Comparison of ENCODE assay signal across 22 mouse cellular contexts in the genomic region with DNA sequence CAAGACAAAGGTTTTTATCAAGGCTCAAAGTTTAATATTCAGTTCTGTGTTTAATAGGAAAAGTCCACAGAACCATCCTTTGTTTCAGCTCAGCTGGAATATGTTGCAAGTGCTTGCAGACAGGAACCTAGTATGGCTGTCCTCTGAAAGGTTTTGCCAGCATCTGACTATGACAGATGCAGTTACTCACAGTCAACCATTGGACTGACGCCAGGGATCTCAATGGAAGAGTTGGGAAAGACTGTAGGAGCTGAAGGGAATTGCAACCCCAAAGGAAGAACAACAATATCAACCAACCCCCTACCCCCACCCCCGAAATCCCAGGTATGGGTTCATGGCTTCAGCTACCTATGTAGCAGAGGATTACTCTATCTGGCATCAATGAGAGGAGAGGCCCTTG. TPM values are rescaled to one million over a fixed set of nuclear protein-coding genes. Genes with fewer than 3 reads are reported as not detected.
DNase-seq lines count a peak whose midpoint lies in the region; ATAC-seq and TF ChIP-seq lines count a peak whose summit lies in the region.
"Had no signal": no experiment of that assay in that cellular context is flagged by ENCODE, and none has a peak within 500 bp of the region (broad histone marks: within the 10 kb centered on the region; RNA-seq: fewer than 3 reads in every experiment).

No protein-coding gene starts in this region.

- no peaks in the 10 kb centered on the region for H3K27me3 ChIP-seq in embryonic facial prominence, embryonic 14.5 days (replicated peaks; ENCODE audit: control insufficient read depth, insufficient read depth, low read length)
- no peaks in the 10 kb centered on the region for H3K27me3 ChIP-seq in embryonic facial prominence, embryonic 10.5 days (replicated peaks; ENCODE audit: low read depth, poor library complexity, severe bottlenecking)
- H3K27me3 ChIP-seq in kidney, embryonic 14.5 days (ENCODE audit: control insufficient read depth, insufficient read depth, low read length) = no peaks in the 10 kb centered on the region
- no peaks in the 10 kb centered on the region for H3K27me3 ChIP-seq in kidney, adult 2 months (replicated peaks; ENCODE audit: control insufficient read depth, insufficient read depth, low read length)
- no peaks in the 10 kb centered on the region for H3K27me3 ChIP-seq in stomach, postnatal 0 days (ENCODE audit: control insufficient read depth, insufficient read depth, low read length)
- H3K27me3 ChIP-seq: heart, embryonic 15.5 days; neural tube, embryonic 13.5 days had no signal

- H3K9ac ChIP-seq in embryonic facial prominence, embryonic 14.5 days (ENCODE audit: low read depth, low read length) = no peak overlapping the region
- H3K9ac ChIP-seq in kidney, embryonic 14.5 days (ENCODE audit: low read depth, low read length) = no peak overlapping the region
- H3K9ac ChIP-seq in stomach, postnatal 0 days (ENCODE audit: low read length) = no peak overlapping the region
- H3K9ac ChIP-seq: heart, embryonic 15.5 days; liver, postnatal 0 days; neural tube, embryonic 13.5 days had no signal

- TF ChIP-seq CTCF in kidney, adult 2 months (conservative IDR thresholded peaks at IDR 0.05; ENCODE audit: insufficient read depth, insufficient read length, low read depth, low read length) = no peak
- no peak for TF ChIP-seq CTCF in stomach, postnatal 0 days (IDR thresholded peaks at IDR 0.05; ENCODE audit: low read depth)

- ATAC-seq in embryonic facial prominence, embryonic 14.5 days (ENCODE audit: low read depth) = no peak
- peak; percentile 8; the same call in 1 of the 2 replicates for ATAC-seq in kidney, embryonic 14.5 days (ENCODE audit: low FRiP score, low TSS enrichment)
- no peak for ATAC-seq in stomach, postnatal 0 days (ENCODE audit: low FRiP score, low TSS enrichment)
- ATAC-seq: forebrain, embryonic 16.5 days; hindbrain, embryonic 16.5 days; liver, postnatal 0 days had no signal

- 0 out of 2 replicates have a peak, but pooled peaks cover 3% of the 10 kb centered on the region for H3K4me1 ChIP-seq in embryonic facial prominence, embryonic 14.5 days (ENCODE audit: control insufficient read depth, insufficient read depth, low read length)
- H3K4me1 ChIP-seq in embryonic facial prominence, embryonic 10.5 days = peaks cover 5% of the 10 kb centered on the region
- 0 out of 2 replicates have a peak, but pooled peaks cover 2% of the 10 kb centered on the region for H3K4me1 ChIP-seq in kidney, embryonic 14.5 days (ENCODE audit: control insufficient read depth, insufficient read depth, low read length)
- H3K4me1 ChIP-seq in kidney, adult 2 months (ENCODE audit: control insufficient read depth, insufficient read depth, low read length) = peaks cover 3% of the 10 kb centered on the region; the same call in 1 of the 2 replicates
- no peaks in the 10 kb centered on the region for H3K4me1 ChIP-seq in stomach, postnatal 0 days (replicated peaks; ENCODE audit: control insufficient read depth, insufficient read depth)
- H3K4me1 ChIP-seq: heart, embryonic 15.5 days; neural tube, embryonic 13.5 days had no signal

- H3K4me2 ChIP-seq in embryonic facial prominence, embryonic 14.5 days (ENCODE audit: low read depth, low read length) = no peak overlapping the region
- H3K4me2 ChIP-seq in kidney, embryonic 14.5 days (replicated peaks; ENCODE audit: low read depth, low read length) = no peak overlapping the region
- no peak overlapping the region for H3K4me2 ChIP-seq in stomach, postnatal 0 days (replicated peaks; ENCODE audit: low read depth)
- H3K4me2 ChIP-seq: heart, embryonic 15.5 days; neural tube, embryonic 13.5 days had no signal

- peak; percentile 14 for DNase-seq in embryonic facial prominence, embryonic 14.5 days (ENCODE audit: low spot score)
- DNase-seq in embryonic facial prominence, embryonic 10.5 days (ENCODE audit: low spot score) = no peak
- no peak for DNase-seq in kidney, adult 2 months
- peak; percentile 9 for DNase-seq in lung, postnatal 10 days
- DNase-seq in lung, adult 18-20 months = no peak
- DNase-seq in lung, postnatal 14 days = peak; percentile 16
- no peak for DNase-seq in stomach, postnatal 0 days (ENCODE audit: low spot score)
- DNase-seq: cerebellum, adult 9-11 months; embryo, embryonic 11 days; kidney, adult 11 months; liver; liver, postnatal 0 days; right cerebral cortex, postnatal 25 days had no signal

- TF ChIP-seq EP300 in stomach, postnatal 0 days (optimal IDR thresholded peaks at IDR 0.05) = no peak

- no peak overlapping the region for H3K4me3 ChIP-seq in embryonic facial prominence, embryonic 14.5 days (ENCODE audit: low read depth, low read length)
- no peak overlapping the region for H3K4me3 ChIP-seq in embryonic facial prominence, embryonic 10.5 days
- no peak overlapping the region for H3K4me3 ChIP-seq in kidney, embryonic 14.5 days (ENCODE audit: low read length)
- H3K4me3 ChIP-seq in kidney, adult 2 months (ENCODE audit: insufficient read depth, low read depth, low read length) = no peak overlapping the region
- no peak overlapping the region for H3K4me3 ChIP-seq in stomach, postnatal 0 days (ENCODE audit: low read depth, low read length)
- H3K4me3 ChIP-seq: heart, embryonic 15.5 days; midbrain, embryonic 10.5 days; neural tube, embryonic 13.5 days had no signal

- H3K27ac ChIP-seq in embryonic facial prominence, embryonic 14.5 days (replicated peaks; ENCODE audit: low read depth, low read length) = no peak overlapping the region
- H3K27ac ChIP-seq in embryonic facial prominence, embryonic 10.5 days (replicated peaks) = no peak overlapping the region
- no peak overlapping the region for H3K27ac ChIP-seq in kidney, embryonic 14.5 days (ENCODE audit: low read depth, low read length)
- no peak overlapping the region for H3K27ac ChIP-seq in kidney, adult 2 months (ENCODE audit: insufficient read depth, low read depth, low read length)
- H3K27ac ChIP-seq in stomach, postnatal 0 days (replicated peaks) = no peak overlapping the region
- H3K27ac ChIP-seq: heart, embryonic 15.5 days; midbrain, embryonic 10.5 days; neural tube, embryonic 13.5 days had no signal

- TF ChIP-seq POLR2A in kidney, adult 2 months (IDR thresholded peaks at IDR 0.05; ENCODE audit: low read depth, low read length) = no peak

- H3K36me3 ChIP-seq in embryonic facial prominence, embryonic 14.5 days (ENCODE audit: control insufficient read depth, insufficient read depth, low read length) = no peaks in the 10 kb centered on the region
- no peaks in the 10 kb centered on the region for H3K36me3 ChIP-seq in embryonic facial prominence, embryonic 10.5 days (replicated peaks)
- H3K36me3 ChIP-seq in kidney, embryonic 14.5 days (ENCODE audit: control insufficient read depth, insufficient read depth, low read length) = no peaks in the 10 kb centered on the region
- H3K36me3 ChIP-seq in kidney, adult 2 months (ENCODE audit: control insufficient read depth, insufficient read depth, low read length) = no peaks in the 10 kb centered on the region
- H3K36me3 ChIP-seq in stomach, postnatal 0 days (ENCODE audit: control insufficient read depth, insufficient read depth, low read length) = no peaks in the 10 kb centered on the region
- H3K36me3 ChIP-seq: heart, embryonic 15.5 days; midbrain, embryonic 10.5 days; neural tube, embryonic 13.5 days had no signal

- 87% methylated on average over 2 of the region's 2 CpGs for WGBS in embryonic facial prominence, embryonic 14.5 days
- 90% methylated on average over 2 of the region's 2 CpGs for WGBS in embryonic facial prominence, embryonic 10.5 days
- 83% methylated on average over 2 of the region's 2 CpGs for WGBS in kidney, embryonic 14.5 days
- 82% methylated on average over 2 of the region's 2 CpGs for WGBS in kidney, adult 2 months
- WGBS in stomach, postnatal 0 days = 73% methylated on average over 2 of the region's 2 CpGs

- H3K9me3 ChIP-seq in embryonic facial prominence, embryonic 14.5 days (ENCODE audit: control insufficient read depth, low read length) = no peaks in the 10 kb centered on the region
- no peaks in the 10 kb centered on the region for H3K9me3 ChIP-seq in embryonic facial prominence, embryonic 10.5 days
- H3K9me3 ChIP-seq in kidney, embryonic 14.5 days (ENCODE audit: control insufficient read depth, low read length) = no peaks in the 10 kb centered on the region
- 0 out of 2 replicates have a peak, but pooled peaks cover 2% of the 10 kb centered on the region for H3K9me3 ChIP-seq in stomach, postnatal 0 days (ENCODE audit: control insufficient read depth, low read length)
- H3K9me3 ChIP-seq: heart, embryonic 15.5 days; midbrain, embryonic 10.5 days; neural tube, embryonic 13.5 days had no signal

RNA-seq across cellular contexts. Expression of gene Speer4f2, which starts 44.2 kb away (rescaled TPM):
- not detected in 2 replicates for polyA plus RNA-seq in embryonic facial prominence, embryonic 14.5 days (2014; fragmentation: Nextera tagmentation; extraction: Ambion mirVana)
- polyA plus RNA-seq in embryonic facial prominence, embryonic 10.5 days (2016; fragmentation: Nextera tagmentation; extraction: Ambion mirVana) = not detected in 2 replicates
- polyA plus RNA-seq in kidney, embryonic 14.5 days (2014; fragmentation: Nextera tagmentation; extraction: Ambion mirVana) = not detected in 2 replicates
- 0.09 TPM in 1 of 2 replicates, not detected in the other for polyA plus RNA-seq in kidney, adult 2 months (2012; rRNA removed)
- not detected in 2 replicates for polyA plus RNA-seq in stomach, postnatal 0 days (2015; fragmentation: Nextera tagmentation; extraction: Ambion mirVana)
- polyA plus RNA-seq: forebrain, embryonic 16.5 days; gonadal fat pad, adult 2 months; heart, embryonic 15.5 days; hindbrain, embryonic 16.5 days; large intestine, adult 2 months; liver, postnatal 0 days; midbrain, embryonic 10.5 days; neural tube, embryonic 13.5 days; stomach, embryonic 16.5 days had no signal

RNA-seq across cellular contexts. Expression of gene Speer4f1, which starts 58.7 kb away (rescaled TPM):
- polyA plus RNA-seq in embryonic facial prominence, embryonic 14.5 days (2014; fragmentation: Nextera tagmentation; extraction: Ambion mirVana) = not detected in 2 replicates
- not detected in 2 replicates for polyA plus RNA-seq in embryonic facial prominence, embryonic 10.5 days (2016; fragmentation: Nextera tagmentation; extraction: Ambion mirVana)
- not detected in 2 replicates for polyA plus RNA-seq in kidney, embryonic 14.5 days (2014; fragmentation: Nextera tagmentation; extraction: Ambion mirVana)
- polyA plus RNA-seq in kidney, adult 2 months (2012; rRNA removed) = not detected in 2 replicates
- polyA plus RNA-seq in stomach, postnatal 0 days (2015; fragmentation: Nextera tagmentation; extraction: Ambion mirVana) = not detected in 2 replicates
- polyA plus RNA-seq: forebrain, embryonic 16.5 days; gonadal fat pad, adult 2 months; heart, embryonic 15.5 days; hindbrain, embryonic 16.5 days; large intestine, adult 2 months; liver, postnatal 0 days; midbrain, embryonic 10.5 days; neural tube, embryonic 13.5 days; stomach, embryonic 16.5 days had no signal

Comparison
In these comparisons a context has a peak if more than half of its experiments do, and no peak if none do; other contexts are left out.
1. DNase-seq: peak in embryonic facial prominence, embryonic 14.5 days (single experiment), lung, postnatal 10 days (single experiment) and lung, postnatal 14 days (single experiment); none in embryonic facial prominence, embryonic 10.5 days (single experiment), kidney, adult 2 months (single experiment), lung, adult 18-20 months (0 of 2) and stomach, postnatal 0 days (single experiment).